Mouse (Mus musculus): ENCODE results near the gene St6galnac5.
A peak's percentile ranks its signal among the peaks of the same experiment; 100 is the strongest.
"Not testable (repeated sequence)": the region's sequence is repeated elsewhere in the genome, so short reads cannot be mapped to it uniquely, and the experiment has no call there.

St6galnac5 gene

DNA sequence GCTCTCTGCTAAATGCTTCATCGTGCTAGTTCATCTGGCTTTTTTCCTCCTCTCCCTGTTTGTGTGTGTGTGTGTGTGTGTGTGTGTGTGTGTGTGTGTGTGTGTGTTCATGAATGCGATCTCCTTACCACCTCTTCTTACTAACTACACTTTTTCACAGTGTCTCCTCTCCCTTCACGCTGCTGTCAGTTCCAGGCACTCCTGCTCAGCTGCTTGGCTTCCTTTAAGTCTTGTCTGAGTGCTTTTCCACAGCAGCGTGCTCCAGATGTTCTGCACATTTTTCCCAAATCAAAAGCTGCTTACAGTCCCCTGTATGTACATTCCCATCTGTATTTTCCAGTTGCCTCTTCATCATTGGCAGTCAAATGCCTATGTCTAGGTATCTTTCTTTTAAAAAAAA is 189.0 kb downstream of the St6galnac5 start:
- no peak for DNase-seq (ENCODE audit: low read depth, low spot score)

DNA sequence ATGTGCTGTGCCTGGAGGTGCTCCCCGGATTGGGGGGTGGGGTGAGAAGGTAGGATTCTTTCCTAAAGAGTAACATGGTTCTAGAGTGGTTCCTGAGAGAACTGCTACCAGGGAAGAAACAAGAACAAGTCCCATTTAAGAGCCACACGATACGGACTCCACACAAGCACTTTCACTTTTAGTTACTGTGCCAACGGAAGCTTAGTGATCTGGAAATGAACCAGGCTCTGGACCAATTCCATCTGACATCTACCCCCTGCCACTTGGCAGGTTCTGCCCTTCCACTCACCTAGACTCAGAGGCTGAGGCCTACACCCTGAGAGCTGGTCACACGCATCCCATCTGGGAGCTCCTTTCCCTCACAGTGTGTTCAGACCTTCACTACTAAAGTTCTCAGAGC is 189.4 kb downstream of the St6galnac5 start:
- DNase-seq (ENCODE audit: low read depth, low spot score), result no peak

GRCm38 (mm10) chr3:152788301-152788953 is 193.6 kb downstream of the St6galnac5 start:
- DNase-seq (ENCODE audit: low read depth, low spot score), result not testable (repeated sequence)

DNA sequence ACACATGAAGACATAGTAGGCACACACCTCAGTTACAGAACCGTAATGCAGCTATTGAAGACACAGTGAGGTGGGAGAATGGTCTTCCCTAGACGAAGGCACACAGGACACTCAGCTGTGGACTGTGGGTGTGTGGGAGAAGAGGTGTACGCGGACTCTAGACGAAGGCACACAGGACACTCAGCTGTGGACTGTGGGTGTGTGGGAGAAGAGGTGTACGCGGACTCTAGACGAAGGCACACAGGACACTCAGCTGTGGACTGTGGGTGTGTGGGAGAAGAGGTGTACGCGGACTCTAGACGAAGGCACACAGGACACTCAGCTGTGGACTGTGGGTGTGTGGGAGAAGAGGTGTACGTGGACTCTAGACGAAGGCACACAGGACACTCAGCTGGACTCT is 197.7 kb downstream of the St6galnac5 start:
- not testable (repeated sequence) for DNase-seq (ENCODE audit: low read depth, low spot score)

- peak; percentile 80 for DNase-seq (ENCODE audit: low read depth, low spot score)
Measured at GRCm38 (mm10) chr3:152783792-152784191, 198.3 kb downstream of the St6galnac5 start.

DNA sequence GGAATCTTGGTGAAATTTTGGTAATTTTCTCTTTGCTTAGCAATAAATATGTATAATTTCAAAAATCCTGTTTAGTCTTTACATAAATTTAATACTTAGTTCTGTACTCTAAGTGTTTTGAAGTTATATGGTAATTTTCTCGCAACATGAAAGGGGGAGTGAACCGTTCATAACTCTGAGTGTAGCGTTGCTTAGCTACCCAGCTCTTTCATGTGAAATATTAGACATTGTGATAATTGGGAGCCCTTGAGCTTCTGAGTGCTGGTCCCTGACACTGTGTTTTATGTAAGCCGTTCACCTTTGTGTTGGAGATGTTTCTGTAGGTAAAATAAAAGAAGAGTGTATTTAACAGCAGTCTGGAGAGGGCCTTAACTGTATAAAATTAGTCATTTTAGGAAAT is 202.2 kb downstream of the St6galnac5 start:
- DNase-seq (ENCODE audit: low read depth, low spot score), result no peak

DNA sequence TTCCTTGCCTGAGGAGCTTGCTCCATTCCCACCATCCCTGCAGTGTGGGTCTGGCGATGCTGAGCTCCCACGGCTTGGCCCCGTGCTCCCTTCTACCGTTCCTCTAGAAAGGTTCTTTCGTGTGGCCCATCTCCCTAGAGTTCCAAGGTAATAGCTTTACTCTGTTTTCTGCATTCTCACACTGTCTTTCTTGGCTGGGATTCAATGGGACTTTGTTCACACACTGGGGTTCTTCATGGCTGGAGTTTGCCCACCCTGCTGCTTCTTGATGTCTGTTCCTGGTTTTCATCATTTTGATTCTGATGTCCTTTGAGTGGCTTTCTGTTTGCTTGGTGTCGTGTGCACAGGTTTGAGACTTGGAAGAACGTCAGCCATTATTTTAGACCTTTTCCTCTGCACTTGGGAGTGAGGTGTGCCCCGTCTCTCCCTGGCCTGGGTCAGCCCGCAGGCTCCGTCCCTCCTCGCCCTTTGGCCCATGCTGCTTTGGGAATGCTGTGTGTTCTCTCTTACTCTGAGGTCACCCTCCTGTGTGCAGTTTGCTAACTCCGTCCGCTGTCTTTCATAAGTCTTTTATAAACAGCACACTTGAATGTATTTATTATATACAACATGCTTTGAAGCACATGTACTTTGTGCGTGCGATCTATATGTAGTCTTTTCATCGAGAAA is 205.0 kb downstream of the St6galnac5 start:
- no peak for DNase-seq (ENCODE audit: low read depth, low spot score)

DNA sequence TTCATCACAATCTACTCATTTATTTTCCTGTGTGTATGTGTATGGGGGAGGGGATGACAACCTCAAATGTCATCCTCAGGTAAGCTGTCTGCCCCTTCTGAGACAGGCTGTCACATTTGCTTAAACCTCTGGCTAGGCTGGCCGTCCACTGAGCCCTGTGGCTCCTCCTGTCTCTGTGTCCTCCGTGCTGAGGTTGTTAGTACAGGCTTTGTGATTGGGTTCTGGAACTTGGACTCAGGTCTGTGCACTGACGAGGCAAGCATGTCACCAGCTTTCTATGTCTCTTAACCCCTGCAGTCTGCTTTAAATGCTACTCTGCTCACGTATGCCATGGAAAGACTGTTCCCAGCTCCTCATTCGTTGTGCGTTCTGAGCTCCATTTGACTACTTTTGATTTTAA is 205.7 kb downstream of the St6galnac5 start:
- no peak for DNase-seq (ENCODE audit: low read depth, low spot score)

DNA sequence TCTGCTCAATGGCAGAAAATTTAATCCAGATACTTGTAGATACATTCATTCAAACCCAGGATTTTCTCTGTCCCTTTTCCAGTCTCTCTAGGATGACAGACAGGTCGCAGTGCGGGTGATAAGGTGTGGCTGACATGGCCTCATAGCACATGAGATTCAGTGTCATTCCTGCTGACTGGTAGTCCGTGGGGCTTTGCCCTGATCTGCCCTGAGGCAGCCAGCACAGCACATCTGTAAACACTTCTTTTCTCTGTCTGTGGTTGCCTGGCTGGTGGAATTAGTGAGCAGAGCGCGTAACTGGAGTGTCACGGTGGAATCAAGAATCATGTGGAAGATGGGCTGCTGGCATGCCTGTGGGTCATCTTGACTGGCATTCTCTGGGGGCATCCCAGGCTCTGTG is 212.0 kb downstream of the St6galnac5 start:
- DNase-seq (ENCODE audit: low read depth, low spot score), result no peak

- DNase-seq (ENCODE audit: low read depth, low spot score), result no peak
Measured at GRCm38 (mm10) chr3:152767485-152767884, 214.6 kb downstream of the St6galnac5 start.
